Mouse (Mus musculus) hindbrain, postnatal 0 days (tissue): ENCODE data around the gene Gm10134. TPM values are rescaled to one million over a fixed set of nuclear protein-coding genes. Genes with fewer than 3 reads are reported as not detected.
"Not testable (repeated sequence)": the region's sequence is repeated elsewhere in the genome, so short reads cannot be mapped to it uniquely, and the experiment has no call there.

Experiments
- ATAC-seq: fragments of 200-750 bp; cut with Nextera tagmentation; 2 replicates; pipeline ENCODE4 v1.8.0; 2017; ENCODE audit warnings: mild to moderate bottlenecking, moderate TSS enrichment, moderate library complexity
- DNase-seq: peaks from one replicate; pipeline ENCODE4 v3.0.0-alpha.2; 2015; ENCODE audit warnings: low spot score
- H3K27ac ChIP-seq: fragments of 300-500 bp; sonication (generic); 2 replicates; pipeline ENCODE4 v1.5.1; 2014; ENCODE audit warnings: mild to moderate bottlenecking
- H3K27me3 ChIP-seq: fragments of 300-500 bp; sonication (generic); 2 replicates; pipeline ENCODE4 v1.6.1; 2014; ENCODE audit warnings: low read length, mixed read lengths; ENCODE audit not compliant: insufficient read depth
- H3K36me3 ChIP-seq: fragments of 300-500 bp; sonication (generic); 2 replicates; pipeline ENCODE4 v1.6.1; 2014; ENCODE audit warnings: low read length, mixed read lengths; ENCODE audit not compliant: insufficient read depth
- H3K4me1 ChIP-seq: fragments of 300-500 bp; sonication (generic); 2 replicates; pipeline ENCODE4 v1.6.1; 2014; ENCODE audit warnings: antibody characterized with exemption, low read length, mixed read lengths; ENCODE audit not compliant: insufficient read depth
- H3K4me2 ChIP-seq: fragments of 300-500 bp; sonication (generic); 2 replicates; pipeline ENCODE4 v1.6.1; 2014; ENCODE audit warnings: low read depth, mild to moderate bottlenecking, low read length, moderate library complexity, mixed read lengths
- H3K4me3 ChIP-seq: fragments of 300-500 bp; sonication (generic); 2 replicates; pipeline ENCODE4 v1.5.1; 2014; ENCODE audit warnings: low read length
- H3K9ac ChIP-seq: fragments of 300-500 bp; sonication (generic); replicated peaks from 2 replicates; pipeline ENCODE4 v1.6.1; 2014; ENCODE audit warnings: mild to moderate bottlenecking, low read length, moderate library complexity, mixed read lengths
- H3K9me3 ChIP-seq: fragments of 300-500 bp; sonication (generic); 2 replicates; pipeline ENCODE4 v1.6.1; 2016; ENCODE audit warnings: low read length, mixed read lengths
- CTCF ChIP-seq: IDR thresholded peaks from 2 replicates; pipeline ENCODE4 v1.5.1; 2016; ENCODE audit warnings: antibody characterized with exemption, control low read depth, low read depth
- WGBS: fragments of 180-500 bp; shearing (Covaris S2); extraction: QIAGEN DNeasy Blood & Tissue Kit; methylation state at CpG from one replicate; pipeline ENCODE4 v1.1.7; 2014; 5-methylcytosine and 5-hydroxymethylcytosine counted together
- polyA plus RNA-seq: library from polyadenylated mRNA; unstranded; fragments of >200 nt; fragmentation: Nextera tagmentation; extraction: Ambion mirVana; gene quantifications from 2 replicates; pipeline ENCODE4 v1.2.1, GENCODE M21; 2015
- total RNA-seq: library from RNA; depleted of rRNA; stranded (reverse); fragments of >200 nt; gene quantifications from 2 replicates; pipeline ENCODE4 v1.2.3, GENCODE M21; 2014

Gene Gm10134
- total and polyA plus RNA-seq, 2 experiments from 2014 or later: 4.8 TPM; not detected in 1

- WGBS: 59% methylated on average over 18 of the region's 18 CpGs
- no peaks in the 10 kb centered on the region; the same call in 1 of the 2 replicates for H3K9me3 ChIP-seq
- H3K9ac ChIP-seq: peak overlapping the region; percentile 83
Observed at GRCm38 (mm10) chr2:28468486-28469225, 37.2 kb upstream of the Gm10134 start.

DNA sequence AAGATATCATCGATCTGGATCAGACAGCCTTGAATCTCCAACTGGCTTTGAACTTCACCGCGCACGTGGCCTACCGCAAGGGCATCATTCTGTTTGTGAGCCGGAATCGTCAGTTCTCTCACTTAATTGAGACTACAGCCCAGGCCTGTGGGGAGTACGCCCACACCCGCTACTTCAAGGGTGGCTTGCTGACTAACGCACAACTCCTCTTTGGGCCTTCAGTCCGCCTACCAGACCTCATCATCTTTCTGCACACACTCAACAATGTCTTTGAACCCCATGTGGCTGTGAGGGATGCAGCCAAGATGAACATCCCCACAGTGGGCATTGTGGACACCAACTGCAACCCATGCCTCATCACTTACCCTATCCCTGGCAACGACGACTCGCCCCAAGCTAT lies 36.4 kb upstream of the Gm10134 start:
- no peak for TF ChIP-seq CTCF
- Histone ChIP-seq H3K9me3 (no peaks in the 10 kb centered on the region; the same call in 1 of the 2 replicates), H3K27me3 (no peaks in the 10 kb centered on the region), H3K4me3 (no peak overlapping the region), H3K36me3 (peaks cover 20% of the 10 kb centered on the region; the same call in 1 of the 2 replicates), H3K9ac (no peak overlapping the region), H3K4me1 (peaks cover 15% of the 10 kb centered on the region), H3K27ac (no peak overlapping the region), H3K4me2 (no peak overlapping the region)
- ATAC-seq (no peak), DNase-seq (no peak)
- WGBS: 97% methylated on average over 14 of the region's 14 CpGs

More at GRCm38 (mm10) chr2:28468486-28469225, 37.2 kb upstream of the Gm10134 start:
- H3K4me3 ChIP-seq: peak overlapping the region; percentile 73
- peak overlapping the region; percentile 80 for H3K4me2 ChIP-seq
- H3K36me3 ChIP-seq: peaks cover 20% of the 10 kb centered on the region; the same call in 1 of the 2 replicates
- H3K4me1 ChIP-seq: peaks cover 15% of the 10 kb centered on the region
- no peaks in the 10 kb centered on the region for H3K27me3 ChIP-seq
- no peak for TF ChIP-seq CTCF
- peak overlapping the region; percentile 41; the same call in 1 of the 2 replicates for H3K27ac ChIP-seq
- DNase-seq (no peak), ATAC-seq (no peak)

- Histone ChIP-seq H3K27ac (no peak overlapping the region), H3K4me2 (no peak overlapping the region), H3K9ac (no peak overlapping the region), H3K4me1 (peaks cover 15% of the 10 kb centered on the region), H3K36me3 (peaks cover 20% of the 10 kb centered on the region; the same call in 1 of the 2 replicates), H3K4me3 (no peak overlapping the region), H3K27me3 (no peaks in the 10 kb centered on the region), H3K9me3 (no peaks in the 10 kb centered on the region; the same call in 1 of the 2 replicates)
- DNase-seq (no peak), ATAC-seq (no peak)
- no peak for TF ChIP-seq CTCF
- WGBS: 95% methylated on average over 2 of the region's 2 CpGs
Observed at GRCm38 (mm10) chr2:28470591-28470990, 35.3 kb upstream of the Gm10134 start.

DNA sequence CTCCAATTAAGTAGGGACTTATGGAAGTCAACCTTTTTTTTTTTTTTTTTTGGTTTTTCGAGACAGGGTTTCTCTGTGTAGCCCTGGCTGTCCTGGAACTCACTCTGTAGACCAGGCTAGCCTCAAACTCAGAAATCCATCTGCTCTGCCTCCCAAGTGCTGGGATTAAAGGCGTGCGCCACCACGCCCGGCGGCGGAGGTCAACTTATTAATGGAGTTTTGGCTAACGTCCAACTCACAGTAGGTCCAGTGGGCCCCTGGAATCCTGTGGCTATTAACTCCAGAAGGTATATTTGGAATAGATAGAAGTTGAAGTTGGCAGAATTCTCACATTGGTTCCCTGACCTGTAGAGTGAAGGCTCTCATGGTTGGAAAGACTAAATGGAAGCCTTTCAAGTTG lies 33.9 kb upstream of the Gm10134 start:
- DNase-seq, H3K9me3 ChIP-seq, H3K4me3 ChIP-seq, ATAC-seq, H3K9ac ChIP-seq, H3K4me1 ChIP-seq, H3K27me3 ChIP-seq, H3K4me2 ChIP-seq, H3K27ac ChIP-seq: not testable (repeated sequence)
- WGBS: 94% methylated on average over 8 of the region's 8 CpGs
- peaks cover 20% of the 10 kb centered on the region; the same call in 1 of the 2 replicates for H3K36me3 ChIP-seq

GRCm38 (mm10) chr2:28477993-28478392 lies 27.9 kb upstream of the Gm10134 start:
- not testable (repeated sequence) for H3K4me2 ChIP-seq, H3K9me3 ChIP-seq, H3K4me1 ChIP-seq, H3K4me3 ChIP-seq, H3K36me3 ChIP-seq, ATAC-seq, H3K9ac ChIP-seq, H3K27ac ChIP-seq, H3K27me3 ChIP-seq, DNase-seq
- WGBS: 92% methylated on average over 5 of the region's 5 CpGs

GRCm38 (mm10) chr2:28479208-28480204 lies 26.4 kb upstream of the Gm10134 start:
- Histone ChIP-seq H3K4me2 (peak overlapping the region; percentile 3; the same call in 1 of the 2 replicates), H3K27me3 (no peaks in the 10 kb centered on the region), H3K4me1 (no peaks in the 10 kb centered on the region), H3K4me3 (no peak overlapping the region), H3K9ac (no peak overlapping the region), H3K36me3 (no peaks in the 10 kb centered on the region), H3K27ac (no peak overlapping the region), H3K9me3 (no peaks in the 10 kb centered on the region)
- no peak for TF ChIP-seq CTCF
- no peak for DNase-seq
- WGBS: 78% methylated on average over 20 of the region's 20 CpGs
- ATAC-seq: no peak
